Mouse (Mus musculus) neural tube, embryonic 12.5 days (tissue): ENCODE data around the gene Atxn1. TPM values are rescaled to one million over a fixed set of nuclear protein-coding genes. Genes with fewer than 3 reads are reported as not detected.

ENCODE experiments used
- ATAC-seq: fragments of 200-750 bp; cut with Nextera tagmentation; 2 replicates; pipeline ENCODE4 v1.8.0; 2017; ENCODE audit warnings: low read depth, mild to moderate bottlenecking, moderate TSS enrichment, moderate library complexity; ENCODE audit not compliant: low FRiP score
- H3K27ac ChIP-seq: fragments of 300-500 bp; sonication (generic); 2 replicates; pipeline ENCODE4 v1.5.1; 2016
- H3K27me3 ChIP-seq: fragments of 300-500 bp; sonication (generic); replicated peaks from 2 replicates; pipeline ENCODE4 v1.6.1; 2016; ENCODE audit warnings: mild to moderate bottlenecking
- H3K36me3 ChIP-seq: fragments of 300-500 bp; sonication (generic); 2 replicates; pipeline ENCODE4 v1.6.1; 2016; ENCODE audit warnings: mild to moderate bottlenecking
- H3K4me1 ChIP-seq: fragments of 300-500 bp; sonication (generic); 2 replicates; pipeline ENCODE4 v1.6.1; 2016
- H3K4me2 ChIP-seq: fragments of 300-500 bp; sonication (generic); replicated peaks from 2 replicates; pipeline ENCODE4 v1.6.1; 2016; ENCODE audit warnings: mild to moderate bottlenecking
- H3K4me3 ChIP-seq: fragments of 300-500 bp; sonication (generic); 2 replicates; pipeline ENCODE4 v1.5.1; 2016
- H3K9ac ChIP-seq: fragments of 300-500 bp; sonication (generic); 2 replicates; pipeline ENCODE4 v1.6.1; 2016; ENCODE audit warnings: mild to moderate bottlenecking
- H3K9me3 ChIP-seq: fragments of 300-500 bp; sonication (generic); 2 replicates; pipeline ENCODE4 v1.6.1; 2016; ENCODE audit warnings: mild to moderate bottlenecking
- WGBS: fragments of 180-500 bp; shearing (Covaris S2); methylation state at CpG from one replicate; pipeline ENCODE4 v1.1.7; 2016; 5-methylcytosine and 5-hydroxymethylcytosine counted together
- polyA plus RNA-seq: library from polyadenylated mRNA; unstranded; fragments of >200 nt; fragmentation: Nextera tagmentation; extraction: Ambion mirVana; gene quantifications from 2 replicates; pipeline ENCODE4 v1.2.1, GENCODE M21; 2016

Gene Atxn1
- polyA plus RNA-seq, 1 experiment from 2014 or later = 3.4 TPM

DNA sequence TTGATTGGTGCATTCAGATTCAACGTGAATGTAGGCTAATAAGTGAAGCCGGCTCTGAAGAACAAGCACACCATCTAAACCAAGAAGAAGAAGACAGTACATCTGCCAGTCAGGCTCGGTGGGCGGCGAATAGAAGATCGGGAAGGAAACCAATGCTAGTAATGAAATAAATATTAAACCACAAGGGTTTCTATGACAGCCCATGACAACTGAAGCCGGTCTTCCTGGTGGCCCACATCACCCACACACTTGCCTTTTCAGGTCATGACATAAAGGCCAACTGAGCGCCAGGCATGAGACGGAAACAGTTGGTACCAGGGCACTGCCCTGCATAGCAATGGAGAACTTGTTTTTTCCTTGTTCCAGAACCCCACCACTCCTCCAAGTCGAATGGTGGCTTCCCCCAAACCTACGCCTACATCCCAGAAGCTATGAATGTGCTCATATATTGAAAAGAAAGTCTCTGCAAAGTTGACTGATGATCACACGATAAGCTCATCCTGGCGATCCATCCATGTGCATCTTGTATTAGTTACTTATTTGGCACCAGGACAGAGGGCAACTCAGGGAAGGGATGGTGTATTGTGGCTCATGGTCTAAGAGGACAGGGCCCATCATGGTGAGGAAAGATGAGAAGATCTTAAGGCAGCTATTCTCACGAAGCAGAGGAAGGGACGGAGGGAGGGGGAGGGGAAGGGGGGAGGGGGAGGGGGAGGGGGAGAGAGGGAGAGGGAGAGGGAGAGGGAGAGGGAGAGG lies 45.7 kb downstream of the Atxn1 start:
- Histone ChIP-seq H3K27me3 (no peaks in the 10 kb centered on the region), H3K36me3 (no peaks in the 10 kb centered on the region), H3K27ac (no peak overlapping the region), H3K4me1 (no peaks in the 10 kb centered on the region), H3K9me3 (no peaks in the 10 kb centered on the region), H3K4me3 (no peak overlapping the region), H3K4me2 (no peak overlapping the region), H3K9ac (no peak overlapping the region)
- no peak for ATAC-seq
- WGBS = 94% methylated on average over 13 of the region's 15 CpGs

- WGBS = 88% methylated on average over 12 of the region's 12 CpGs
Observed at GRCm38 (mm10) chr13:45918006-45918380, 46.8 kb downstream of the Atxn1 start.

DNA sequence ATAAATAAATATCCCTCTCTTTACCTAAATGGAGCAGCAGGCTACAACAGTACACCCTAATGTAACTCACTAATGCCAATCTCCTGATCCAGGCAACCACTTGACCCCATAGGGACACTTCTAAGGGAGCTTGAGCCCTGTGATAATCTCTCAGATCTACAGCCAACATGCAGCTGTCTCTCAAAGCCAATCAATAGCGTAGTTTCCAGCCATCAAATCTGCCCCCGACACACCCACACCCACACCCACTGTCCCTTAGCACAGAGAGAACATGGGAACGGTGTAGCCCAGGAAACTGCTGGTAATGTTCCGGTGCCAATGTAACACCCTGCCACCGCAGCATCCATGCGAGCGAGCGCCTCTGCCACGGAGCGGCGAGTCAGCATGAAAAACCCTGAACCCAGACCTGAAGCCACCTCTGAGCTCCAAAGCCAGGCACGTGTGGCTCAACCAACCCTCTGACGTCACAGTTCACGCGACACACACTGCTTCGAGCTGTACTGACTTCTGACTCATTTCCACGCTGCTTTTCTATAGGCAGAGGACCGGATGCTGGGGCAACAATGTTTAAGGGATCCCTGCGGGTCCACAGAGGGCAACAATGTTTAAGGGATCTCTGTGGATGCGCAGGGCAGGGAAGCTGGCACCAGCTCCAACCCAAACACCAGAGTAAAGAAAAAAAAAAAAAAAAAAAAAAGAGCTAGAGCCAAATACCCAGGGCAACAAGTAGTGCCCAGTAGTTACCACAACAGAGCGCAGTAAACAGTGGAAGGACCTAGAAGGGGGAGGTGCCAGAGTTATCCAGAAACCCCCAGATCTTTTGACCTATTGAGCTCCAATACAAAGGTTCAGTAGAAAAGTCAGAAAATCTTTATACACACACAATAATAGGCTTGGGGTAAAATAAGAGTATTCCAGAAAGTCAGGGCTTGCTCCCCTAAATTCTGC lies 47.5 kb downstream of the Atxn1 start:
- ATAC-seq = no peak
- H3K27me3 ChIP-seq = no peaks in the 10 kb centered on the region
- no peak overlapping the region for H3K4me3 ChIP-seq
- 89% methylated on average over 21 of the region's 21 CpGs for WGBS
- H3K9ac ChIP-seq = no peak overlapping the region
- no peaks in the 10 kb centered on the region for H3K4me1 ChIP-seq
- no peak overlapping the region for H3K4me2 ChIP-seq
- H3K36me3 ChIP-seq = no peaks in the 10 kb centered on the region
- H3K9me3 ChIP-seq = no peaks in the 10 kb centered on the region
- H3K27ac ChIP-seq = no peak overlapping the region

More at GRCm38 (mm10) chr13:45918006-45918380, 46.8 kb downstream of the Atxn1 start:
- H3K27me3 ChIP-seq = no peaks in the 10 kb centered on the region
- no peaks in the 10 kb centered on the region for H3K36me3 ChIP-seq
- H3K27ac ChIP-seq = no peak overlapping the region
- H3K4me1 ChIP-seq = no peaks in the 10 kb centered on the region
- no peak for ATAC-seq
- no peak overlapping the region for H3K4me2 ChIP-seq
- H3K9me3 ChIP-seq = no peaks in the 10 kb centered on the region
- H3K4me3 ChIP-seq = no peak overlapping the region
- no peak overlapping the region for H3K9ac ChIP-seq

DNA sequence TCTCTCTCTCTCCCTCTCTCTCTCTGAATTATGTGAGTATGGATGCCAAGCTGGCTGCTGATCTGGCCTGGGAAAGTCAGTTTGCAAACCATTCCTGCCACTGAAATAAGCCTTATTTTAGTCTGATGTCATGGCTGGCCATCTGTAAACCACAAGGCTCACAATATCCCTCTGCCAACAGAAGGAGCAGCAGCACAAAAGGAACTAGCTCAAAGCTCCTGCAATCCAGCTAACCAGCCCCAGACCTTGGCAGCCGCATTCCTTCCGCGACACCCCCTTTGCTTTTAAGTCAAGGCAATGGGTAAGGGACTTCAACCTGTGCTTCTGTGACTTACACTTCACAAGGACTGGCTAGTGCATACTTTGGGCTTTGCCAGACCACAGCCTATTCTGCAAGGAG lies 48.9 kb downstream of the Atxn1 start:
- Histone ChIP-seq H3K9me3 (no peaks in the 10 kb centered on the region), H3K4me3 (no peak overlapping the region), H3K27ac (no peak overlapping the region), H3K36me3 (no peaks in the 10 kb centered on the region), H3K27me3 (no peaks in the 10 kb centered on the region), H3K4me2 (no peak overlapping the region), H3K4me1 (no peaks in the 10 kb centered on the region), H3K9ac (no peak overlapping the region)
- ATAC-seq = no peak
- WGBS = 91% methylated on average over 3 of the region's 3 CpGs

- WGBS = 75% methylated on average over 2 of the region's 2 CpGs
- H3K4me2 ChIP-seq = no peak overlapping the region
- no peaks in the 10 kb centered on the region for H3K27me3 ChIP-seq
- H3K27ac ChIP-seq = no peak overlapping the region
- H3K9ac ChIP-seq = no peak overlapping the region
- no peaks in the 10 kb centered on the region for H3K4me1 ChIP-seq
- ATAC-seq = no peak
- no peaks in the 10 kb centered on the region for H3K36me3 ChIP-seq
- no peak overlapping the region for H3K4me3 ChIP-seq
- no peaks in the 10 kb centered on the region for H3K9me3 ChIP-seq
Observed at GRCm38 (mm10) chr13:45915026-45915425, 49.8 kb downstream of the Atxn1 start.

GRCm38 (mm10) chr13:45914117-45914516 lies 50.7 kb downstream of the Atxn1 start:
- Histone ChIP-seq H3K27ac (no peak overlapping the region), H3K4me2 (no peak overlapping the region), H3K9me3 (no peaks in the 10 kb centered on the region), H3K4me1 (no peaks in the 10 kb centered on the region), H3K27me3 (no peaks in the 10 kb centered on the region), H3K36me3 (no peaks in the 10 kb centered on the region), H3K9ac (no peak overlapping the region), H3K4me3 (no peak overlapping the region)
- no peak for ATAC-seq
- WGBS = 92% methylated on average over 3 of the region's 3 CpGs

DNA sequence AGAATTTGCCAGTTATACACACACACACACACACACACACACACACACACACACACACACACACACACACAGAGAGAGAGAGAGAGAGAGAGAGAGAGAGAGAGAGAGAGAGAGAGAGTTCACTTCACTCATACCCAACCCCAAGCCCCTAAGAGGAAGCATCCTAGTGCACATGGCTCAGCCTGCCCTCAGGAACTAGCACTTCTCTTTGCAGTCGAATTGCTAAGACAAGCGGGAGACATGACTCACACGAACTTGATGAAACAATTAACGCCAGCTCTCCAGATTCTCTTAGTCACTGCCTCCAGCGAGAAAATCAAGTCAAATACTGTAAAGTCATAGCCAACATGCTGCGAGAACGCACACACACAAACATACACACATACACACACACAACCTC lies 53.0 kb downstream of the Atxn1 start:
- Histone ChIP-seq H3K36me3 (no peaks in the 10 kb centered on the region), H3K4me3 (no peak overlapping the region), H3K27ac (no peak overlapping the region), H3K4me1 (no peaks in the 10 kb centered on the region), H3K9me3 (no peaks in the 10 kb centered on the region), H3K9ac (no peak overlapping the region), H3K4me2 (no peak overlapping the region), H3K27me3 (no peaks in the 10 kb centered on the region)
- WGBS = 83% methylated on average over 7 of the region's 7 CpGs
- no peak for ATAC-seq

GRCm38 (mm10) chr13:45911069-45911468 lies 53.7 kb downstream of the Atxn1 start:
- 91% methylated on average over 5 of the region's 5 CpGs for WGBS
- no peak overlapping the region for H3K4me3 ChIP-seq
- no peaks in the 10 kb centered on the region for H3K9me3 ChIP-seq
- no peak overlapping the region for H3K9ac ChIP-seq
- no peak overlapping the region for H3K27ac ChIP-seq
- H3K4me2 ChIP-seq = no peak overlapping the region
- no peak for ATAC-seq
- H3K27me3 ChIP-seq = no peaks in the 10 kb centered on the region
- H3K4me1 ChIP-seq = no peaks in the 10 kb centered on the region
- H3K36me3 ChIP-seq = no peaks in the 10 kb centered on the region

DNA sequence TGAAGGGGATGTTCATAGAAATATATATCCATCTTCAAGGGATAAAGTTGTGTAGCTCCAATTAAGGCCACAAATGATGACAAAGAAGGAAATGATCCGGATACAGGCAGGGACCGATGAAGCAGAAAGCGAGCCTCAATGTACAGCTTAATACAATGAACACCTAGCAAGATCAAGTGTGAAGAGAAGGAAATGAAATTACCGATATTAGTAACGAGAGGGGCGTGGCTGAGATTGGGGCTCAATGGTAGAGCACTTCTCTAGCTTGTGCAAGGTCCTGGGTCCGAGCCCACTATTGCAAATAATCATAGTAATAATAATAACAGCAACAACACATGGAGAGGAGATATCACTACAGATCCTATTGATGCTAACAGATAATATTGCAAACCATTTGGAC lies 54.5 kb downstream of the Atxn1 start:
- WGBS = 90% methylated on average over 7 of the region's 7 CpGs

DNA sequence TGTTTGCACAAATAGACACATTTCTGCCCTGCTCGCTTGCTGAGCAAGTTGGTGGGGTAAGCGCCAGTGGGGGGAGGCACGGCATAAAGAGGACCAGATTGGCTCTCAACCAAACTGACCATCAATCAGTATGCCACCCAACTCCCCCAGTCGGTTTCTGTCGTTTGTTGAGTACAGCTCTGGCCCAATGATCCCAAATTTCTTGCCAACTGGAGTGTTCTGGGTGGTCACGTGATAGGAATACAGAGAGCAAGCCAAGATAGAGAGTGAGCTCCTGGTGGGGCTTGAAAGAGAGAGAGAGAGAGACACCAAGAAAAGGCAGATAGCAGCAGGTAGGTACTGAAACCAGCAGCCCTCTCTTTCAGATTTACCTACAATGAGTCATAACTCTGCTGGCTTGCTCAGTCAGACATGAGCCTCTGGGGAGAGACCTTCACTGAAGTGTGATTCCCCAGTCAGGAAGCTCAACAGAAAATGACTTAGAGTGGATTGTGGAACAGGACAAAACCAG lies 57.6 kb downstream of the Atxn1 start:
- no peaks in the 10 kb centered on the region for H3K27me3 ChIP-seq
- no peak overlapping the region for H3K4me3 ChIP-seq
- no peak overlapping the region for H3K9ac ChIP-seq
- H3K27ac ChIP-seq = no peak overlapping the region
- H3K36me3 ChIP-seq = no peaks in the 10 kb centered on the region
- H3K9me3 ChIP-seq = no peaks in the 10 kb centered on the region
- no peak overlapping the region for H3K4me2 ChIP-seq
- no peak for ATAC-seq
- WGBS = 85% methylated on average over 6 of the region's 6 CpGs
- H3K4me1 ChIP-seq = no peaks in the 10 kb centered on the region

More for the DNA sequence above, 54.5 kb downstream of the Atxn1 start:
- no peak overlapping the region for H3K9ac ChIP-seq
- H3K36me3 ChIP-seq = no peaks in the 10 kb centered on the region
- H3K27ac ChIP-seq = no peak overlapping the region
- no peak overlapping the region for H3K4me2 ChIP-seq
- H3K4me3 ChIP-seq = no peak overlapping the region
- H3K9me3 ChIP-seq = no peaks in the 10 kb centered on the region
- no peak for ATAC-seq
- H3K4me1 ChIP-seq = no peaks in the 10 kb centered on the region
- H3K27me3 ChIP-seq = no peaks in the 10 kb centered on the region

GRCm38 (mm10) chr13:45906438-45907166 lies 58.2 kb downstream of the Atxn1 start:
- 79% methylated on average over 10 of the region's 10 CpGs for WGBS
- H3K4me2 ChIP-seq = no peak overlapping the region
- H3K36me3 ChIP-seq = no peaks in the 10 kb centered on the region
- no peak overlapping the region for H3K4me3 ChIP-seq
- H3K4me1 ChIP-seq = no peaks in the 10 kb centered on the region
- no peak for ATAC-seq
- H3K9me3 ChIP-seq = no peaks in the 10 kb centered on the region
- H3K9ac ChIP-seq = no peak overlapping the region
- H3K27ac ChIP-seq = no peak overlapping the region
- no peaks in the 10 kb centered on the region for H3K27me3 ChIP-seq

GRCm38 (mm10) chr13:45904955-45905354 lies 59.9 kb downstream of the Atxn1 start:
- H3K4me1 ChIP-seq = no peaks in the 10 kb centered on the region
- no peak for ATAC-seq
- no peaks in the 10 kb centered on the region for H3K36me3 ChIP-seq
- no peak overlapping the region for H3K9ac ChIP-seq
- H3K4me2 ChIP-seq = no peak overlapping the region
- H3K27ac ChIP-seq = no peak overlapping the region
- no peaks in the 10 kb centered on the region for H3K27me3 ChIP-seq
- H3K4me3 ChIP-seq = no peak overlapping the region
- H3K9me3 ChIP-seq = no peaks in the 10 kb centered on the region
- WGBS = 59% methylated on average over 4 of the region's 4 CpGs
